Mouse (Mus musculus): ENCODE measurements around the gene Hoxc8.

Gene Hoxc8

DNA sequence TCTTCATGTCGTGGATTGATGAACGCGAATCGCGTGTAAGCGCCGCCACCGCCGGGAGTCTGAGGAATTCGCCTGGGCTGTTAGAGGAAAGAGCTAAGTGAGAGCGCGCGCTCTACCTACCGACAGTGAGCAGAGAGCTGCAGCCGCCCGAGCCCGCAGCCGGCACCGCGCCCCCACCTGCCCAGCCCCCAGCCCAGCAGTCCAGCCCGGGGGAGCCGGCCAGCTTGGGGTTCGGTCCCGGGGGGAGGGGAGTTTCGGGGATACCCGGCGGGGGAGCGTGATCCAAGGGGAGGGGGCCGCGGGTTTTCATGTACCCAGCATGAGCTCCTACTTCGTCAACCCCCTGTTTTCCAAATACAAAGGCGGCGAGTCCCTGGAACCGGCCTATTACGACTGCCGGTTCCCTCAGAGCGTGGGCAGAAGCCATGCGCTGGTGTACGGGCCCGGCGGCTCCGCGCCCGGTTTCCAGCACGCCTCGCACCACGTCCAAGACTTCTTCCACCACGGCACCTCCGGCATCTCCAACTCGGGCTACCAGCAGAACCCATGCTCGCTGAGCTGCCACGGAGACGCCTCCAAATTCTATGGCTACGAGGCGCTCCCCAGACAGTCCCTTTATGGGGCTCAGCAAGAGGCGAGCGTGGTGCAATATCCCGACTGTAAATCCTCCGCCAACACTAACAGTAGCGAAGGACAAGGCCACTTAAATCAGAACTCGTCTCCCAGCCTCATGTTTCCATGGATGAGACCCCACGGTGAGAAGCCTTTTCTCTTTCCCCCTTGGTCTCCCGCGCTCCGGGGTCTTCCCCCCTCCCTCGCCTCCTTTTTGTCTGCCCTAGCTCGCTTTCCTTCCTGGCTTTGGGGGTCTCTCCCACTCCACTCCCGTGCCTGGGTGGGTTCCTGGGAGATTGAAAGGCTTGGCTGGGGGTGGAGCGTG lies at the start of gene Hoxc8:
Hoxc8 (plus strand) TSS at position 147 of the 937 bp plus-strand sequence.
- no peak for DNase-seq (ENCODE audit: low read depth, low spot score)

DNA sequence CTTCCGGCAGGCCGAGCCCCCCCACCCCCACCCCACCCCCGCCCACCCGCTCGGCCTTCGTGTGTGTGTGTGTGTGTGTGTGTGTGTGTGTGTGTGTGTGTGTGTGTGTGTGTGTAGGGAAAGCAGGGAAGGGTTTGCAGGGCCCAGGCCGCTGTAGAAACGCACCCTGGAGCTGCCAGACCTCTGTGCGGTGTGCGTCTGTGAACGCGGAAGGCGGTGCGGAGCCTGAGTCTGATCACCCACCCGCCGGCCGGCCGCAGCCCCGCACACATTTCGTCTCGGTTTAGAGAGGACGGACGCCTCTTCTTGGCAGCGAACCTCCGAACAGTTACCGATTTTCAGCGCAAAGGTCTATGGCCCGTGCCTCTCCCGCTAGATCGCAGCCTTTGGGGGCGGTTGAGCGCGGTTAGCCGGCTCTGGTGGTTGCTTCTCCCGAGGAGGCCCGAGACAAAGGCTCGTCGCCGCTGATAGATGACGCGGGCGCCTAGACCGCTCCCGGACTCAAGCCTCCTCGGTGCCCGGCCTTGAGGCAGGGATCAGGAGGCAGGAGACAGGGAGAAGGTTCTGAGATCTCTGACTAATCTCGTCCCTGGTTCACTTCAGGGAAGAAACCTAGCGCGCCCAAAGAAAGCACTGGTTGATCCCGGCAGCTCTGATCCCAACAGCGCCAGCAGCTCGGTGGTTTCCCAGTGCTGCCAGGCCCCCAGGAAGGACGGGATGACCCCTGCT lies 47.5 kb upstream of the Hoxc8 start:
- DNase-seq (ENCODE audit: low read depth, low spot score) = no peak

- no peak for DNase-seq (ENCODE audit: low read depth, low spot score)
These were observed 47.0 kb upstream of the Hoxc8 start for GRCm38 (mm10) chr15:102943468-102943813.

DNA sequence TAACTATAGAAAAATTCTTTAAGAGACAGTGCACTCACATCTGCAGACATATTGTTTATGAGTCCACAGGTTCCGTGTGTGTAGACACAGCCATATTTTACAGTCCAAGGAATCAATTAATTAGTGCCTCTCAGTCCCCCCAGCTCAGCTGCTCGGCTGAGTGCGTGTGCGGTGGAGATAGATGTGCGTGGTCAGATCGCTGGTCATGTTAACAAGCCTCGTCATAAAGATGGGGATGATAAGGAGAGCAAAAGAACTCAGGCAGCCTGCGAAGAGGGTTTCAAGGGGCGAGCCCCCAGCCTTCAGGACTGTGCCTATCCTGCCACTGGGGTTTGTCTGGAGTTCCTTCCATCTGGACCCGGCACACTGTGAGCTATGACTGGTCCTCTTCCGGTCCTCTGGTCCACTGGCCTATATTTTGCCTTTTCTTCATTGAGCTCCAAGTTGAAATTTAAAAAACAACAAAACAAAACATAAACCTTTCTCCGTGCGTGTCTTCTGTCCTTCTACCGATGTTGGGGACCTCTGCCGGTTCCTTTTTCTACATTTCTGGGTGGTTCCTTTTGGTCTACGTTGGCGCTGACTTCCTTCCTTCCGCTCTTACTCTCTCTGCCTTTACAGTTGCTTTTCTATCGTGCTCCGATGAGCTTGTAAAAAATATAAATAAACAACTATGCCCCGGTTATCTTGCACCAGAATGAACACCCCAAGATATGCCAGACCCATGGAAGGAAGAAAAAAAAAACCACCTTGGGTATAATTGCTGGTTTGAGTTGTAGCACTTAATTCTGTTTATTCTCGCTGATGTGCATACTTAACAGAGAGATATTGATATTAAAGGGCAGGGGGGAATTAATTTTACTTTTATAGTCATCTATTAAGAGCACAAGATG lies 45.0 kb upstream of the Hoxc8 start:
- no peak for DNase-seq (ENCODE audit: low read depth, low spot score)

- DNase-seq (ENCODE audit: low read depth, low spot score) = no peak
These were observed 43.1 kb upstream of the Hoxc8 start for GRCm38 (mm10) chr15:102947276-102947675.

DNA sequence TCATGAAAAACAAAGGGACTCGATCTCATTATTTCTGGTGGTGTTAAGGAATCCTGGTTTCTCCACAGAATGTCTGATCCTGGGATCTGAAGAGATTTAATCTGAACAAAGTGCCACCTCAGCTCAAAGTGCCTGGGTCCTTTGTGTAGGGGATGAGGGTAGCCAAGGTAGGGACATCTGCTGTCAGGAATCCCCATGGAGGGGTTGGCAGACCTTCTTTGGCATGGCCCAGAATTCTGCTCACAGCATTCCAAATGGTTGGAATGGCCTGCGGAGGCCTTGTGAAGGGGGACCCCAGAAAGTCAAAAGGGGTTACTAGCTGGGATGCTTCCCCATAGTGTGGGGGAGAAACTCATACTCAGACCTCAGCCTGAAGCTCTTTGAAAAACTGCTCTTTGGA lies 41.6 kb upstream of the Hoxc8 start:
- no peak for DNase-seq (ENCODE audit: low read depth, low spot score)

DNA sequence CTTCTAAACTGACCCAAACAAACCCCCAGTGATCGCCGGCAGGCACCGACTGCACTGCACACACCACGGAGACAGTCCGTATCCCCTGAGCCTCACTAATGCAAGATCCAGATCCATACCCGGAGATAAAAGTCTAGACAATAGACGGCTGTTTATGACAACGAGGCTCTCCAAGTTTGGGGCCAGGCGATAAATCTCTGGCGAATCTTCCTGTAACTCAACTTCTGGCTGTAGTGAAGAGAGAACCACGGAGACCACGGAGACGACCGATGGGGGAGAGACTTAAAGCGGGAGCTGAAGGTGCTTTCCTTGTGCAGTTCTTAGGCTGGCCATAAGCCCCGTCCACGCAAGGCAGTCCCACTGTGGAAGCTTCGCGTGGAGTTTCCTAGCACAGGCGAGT lies 40.7 kb upstream of the Hoxc8 start:
- DNase-seq (ENCODE audit: low read depth, low spot score) = no peak

GRCm38 (mm10) chr15:102950877-102951276 lies 39.5 kb upstream of the Hoxc8 start:
- no peak for DNase-seq (ENCODE audit: low read depth, low spot score)

GRCm38 (mm10) chr15:102953561-102953960 lies 36.8 kb upstream of the Hoxc8 start:
- no peak for DNase-seq (ENCODE audit: low read depth, low spot score)

DNA sequence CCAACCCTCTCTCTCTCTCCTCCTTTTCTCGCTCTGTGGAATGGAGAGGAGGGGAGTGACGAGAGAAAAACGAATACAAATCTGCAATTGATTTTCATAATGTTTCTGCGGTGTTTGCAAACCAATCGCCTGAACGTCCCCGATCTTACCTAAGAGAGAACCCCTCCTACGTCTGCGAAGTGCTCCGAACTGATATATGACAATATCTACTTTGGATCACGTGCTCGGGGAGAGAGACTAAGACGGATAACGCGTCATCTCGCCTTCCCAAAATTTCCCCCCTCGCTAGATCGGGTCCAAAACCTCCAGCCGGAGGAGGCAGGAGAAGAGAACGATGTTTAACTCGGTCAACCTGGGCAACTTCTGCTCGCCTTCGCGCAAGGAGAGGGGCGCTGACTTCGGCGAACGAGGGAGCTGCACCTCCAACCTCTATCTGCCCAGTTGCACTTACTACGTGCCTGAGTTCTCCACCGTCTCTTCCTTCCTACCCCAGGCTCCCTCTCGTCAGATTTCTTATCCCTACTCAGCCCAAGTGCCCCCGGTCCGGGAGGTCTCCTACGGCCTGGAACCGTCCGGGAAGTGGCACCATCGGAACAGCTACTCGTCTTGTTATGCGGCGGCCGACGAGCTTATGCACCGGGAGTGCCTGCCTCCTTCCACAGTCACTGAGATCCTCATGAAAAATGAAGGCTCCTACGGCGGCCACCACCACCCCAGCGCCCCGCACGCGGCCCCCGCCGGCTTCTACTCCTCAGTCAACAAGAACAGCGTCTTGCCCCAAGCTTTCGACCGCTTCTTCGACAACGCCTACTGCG lies 36.0 kb upstream of the Hoxc8 start, which contains the start of gene Hoxc11:
Hoxc11 (plus strand) TSS at position 236 of the 815 bp plus-strand sequence.
- no peak for DNase-seq (ENCODE audit: low read depth, low spot score)

DNA sequence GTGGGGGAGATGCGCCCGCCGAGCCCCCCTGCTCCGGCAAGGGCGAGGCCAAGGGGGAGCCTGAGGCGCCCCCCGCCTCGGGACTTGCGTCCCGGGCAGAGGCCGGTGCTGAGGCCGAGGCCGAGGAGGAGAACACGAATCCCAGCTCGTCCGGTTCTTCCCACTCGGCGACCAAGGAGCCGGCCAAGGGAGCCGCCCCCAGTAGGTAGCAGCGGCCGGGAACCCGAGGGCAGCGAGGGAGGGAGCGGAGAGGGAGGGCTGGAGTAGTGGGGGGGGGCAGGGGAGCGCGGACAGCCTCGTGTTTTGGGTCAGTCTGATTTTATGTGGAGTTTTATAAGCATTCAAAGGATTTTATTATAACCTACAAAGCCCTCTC lies 35.4 kb upstream of the Hoxc8 start:
- DNase-seq (ENCODE audit: low read depth, low spot score) = no peak

GRCm38 (mm10) chr15:102955833-102956640 lies 34.4 kb upstream of the Hoxc8 start:
- DNase-seq (ENCODE audit: low read depth, low spot score) = no peak

- no peak for DNase-seq (ENCODE audit: low read depth, low spot score)
These were observed 33.5 kb upstream of the Hoxc8 start for GRCm38 (mm10) chr15:102956906-102957305.

GRCm38 (mm10) chr15:102959663-102960191 lies 30.7 kb upstream of the Hoxc8 start:
- DNase-seq (ENCODE audit: low read depth, low spot score) = no peak

DNA sequence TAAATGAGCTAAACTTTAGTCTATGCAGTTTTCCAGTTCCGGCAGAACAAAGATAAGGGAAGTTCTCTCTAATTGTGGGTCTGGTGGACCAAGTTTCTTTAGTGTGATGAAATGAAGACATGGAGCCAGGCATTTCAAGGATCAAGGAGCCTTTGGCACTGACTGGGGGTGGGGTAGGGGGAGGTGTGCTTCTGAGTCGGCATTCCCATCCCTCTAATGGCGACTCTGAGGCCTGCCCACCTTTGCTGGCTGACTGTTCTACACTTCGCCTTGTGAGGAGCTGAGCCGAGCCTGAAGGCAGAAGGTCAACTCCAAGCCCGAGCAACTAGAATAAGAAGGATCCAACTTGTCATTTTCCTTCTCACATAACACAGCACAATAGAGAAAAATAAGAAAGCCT lies 28.7 kb upstream of the Hoxc8 start:
- no peak for DNase-seq (ENCODE audit: low read depth, low spot score)

DNA sequence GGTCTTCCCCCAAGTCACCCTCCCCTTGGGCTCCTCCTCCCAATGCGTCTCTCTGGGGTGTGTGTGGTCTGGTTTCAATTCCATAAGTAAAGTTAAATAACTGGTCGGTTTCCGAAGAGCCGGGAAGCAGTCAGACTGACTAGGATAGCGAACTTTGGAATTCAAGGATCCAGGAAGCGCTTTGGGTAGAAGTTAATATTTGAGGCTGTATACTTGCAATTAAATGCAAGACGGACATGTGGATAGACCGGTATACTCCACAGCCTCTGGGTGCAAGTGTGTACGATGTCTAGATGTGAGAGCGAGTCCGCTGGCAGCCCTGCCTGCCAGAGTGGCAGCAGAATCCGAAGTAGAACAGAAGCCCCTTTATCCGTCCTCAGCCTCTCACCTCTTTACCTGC lies 27.9 kb upstream of the Hoxc8 start:
- DNase-seq (ENCODE audit: low read depth, low spot score) = no peak

DNA sequence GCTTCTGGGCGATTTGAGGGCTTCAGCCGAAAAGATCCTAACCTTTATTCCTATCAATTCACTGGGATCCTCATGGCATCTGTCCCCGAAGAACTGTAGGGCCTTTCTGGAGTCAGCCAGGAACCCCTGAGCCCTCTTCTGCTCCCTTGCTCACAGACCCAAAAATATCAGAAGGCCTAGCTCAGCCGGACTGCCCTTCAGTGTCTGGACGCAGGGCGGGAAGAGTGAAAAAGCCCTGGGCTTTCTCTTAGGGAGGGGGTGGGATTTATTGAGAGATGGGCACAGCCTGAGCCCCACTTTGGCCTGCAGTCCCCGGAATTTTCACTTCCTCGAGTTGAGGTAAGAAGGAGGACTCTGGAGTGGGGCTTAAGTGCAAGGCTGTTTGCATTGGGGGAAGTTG lies 27.1 kb upstream of the Hoxc8 start:
- DNase-seq (ENCODE audit: low read depth, low spot score) = no peak

DNA sequence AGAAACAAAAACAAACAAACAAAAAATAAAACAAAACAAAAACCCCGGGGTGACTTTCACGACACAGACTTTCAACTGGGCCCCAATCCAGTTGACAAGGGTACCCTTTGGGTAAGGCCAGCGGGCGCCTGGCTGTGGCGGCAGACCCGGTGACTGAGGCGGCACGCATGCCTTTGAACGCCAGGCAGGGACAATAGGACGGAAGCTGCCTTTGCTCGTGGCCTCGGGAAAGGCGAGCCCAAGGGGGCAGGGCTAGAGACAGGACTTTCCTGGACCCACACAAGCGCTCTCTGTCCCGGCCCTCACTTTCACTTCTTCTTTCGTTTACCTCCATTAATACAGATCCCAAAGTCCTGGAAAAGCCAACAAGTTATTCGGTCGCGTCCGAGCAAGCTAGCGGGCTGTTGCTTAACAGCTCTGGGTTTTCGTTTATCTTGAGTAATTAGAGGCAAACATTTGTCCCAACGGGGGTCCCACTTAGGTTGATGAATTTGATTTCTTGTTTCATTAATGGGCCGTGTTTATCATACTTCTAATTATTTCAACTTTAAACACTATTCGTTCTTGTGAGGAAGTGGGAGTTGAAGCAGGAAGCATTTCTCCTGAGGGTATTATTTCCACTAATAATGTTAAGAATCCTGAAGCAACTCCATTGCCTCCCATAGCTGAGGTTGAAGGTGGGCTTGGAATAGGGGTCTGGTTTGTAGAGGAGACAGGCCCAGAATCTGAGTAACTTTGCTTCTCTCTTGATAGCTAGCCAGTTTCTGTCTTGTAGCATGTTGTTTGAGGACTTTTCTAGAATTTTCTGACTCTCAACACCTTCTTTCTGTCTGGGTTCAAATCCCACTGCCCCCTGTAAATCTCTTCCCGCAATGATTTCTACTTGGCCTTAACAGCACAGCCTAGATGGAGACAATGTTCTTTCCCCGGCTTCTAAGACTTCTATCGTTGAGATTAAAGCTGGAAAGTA lies 26.5 kb upstream of the Hoxc8 start:
- DNase-seq (ENCODE audit: low read depth, low spot score) = no peak
